Mouse (Mus musculus) colon, adult 2 months (tissue): Measurements from ENCODE around the gene Sec62. TPM values are rescaled to one million over a fixed set of nuclear protein-coding genes. Genes with fewer than 3 reads are reported as not detected.

Source experiments
- polyA plus RNA-seq: library from polyadenylated mRNA; depleted of rRNA; stranded (reverse); fragments of >200 nt; gene quantifications from 2 replicates; pipeline ENCODE4 v1.2.3, GENCODE M21; 2012; rRNA removed

The Sec62 gene
- polyA plus RNA-seq: 6.2 TPM in 2 replicates

DNA sequence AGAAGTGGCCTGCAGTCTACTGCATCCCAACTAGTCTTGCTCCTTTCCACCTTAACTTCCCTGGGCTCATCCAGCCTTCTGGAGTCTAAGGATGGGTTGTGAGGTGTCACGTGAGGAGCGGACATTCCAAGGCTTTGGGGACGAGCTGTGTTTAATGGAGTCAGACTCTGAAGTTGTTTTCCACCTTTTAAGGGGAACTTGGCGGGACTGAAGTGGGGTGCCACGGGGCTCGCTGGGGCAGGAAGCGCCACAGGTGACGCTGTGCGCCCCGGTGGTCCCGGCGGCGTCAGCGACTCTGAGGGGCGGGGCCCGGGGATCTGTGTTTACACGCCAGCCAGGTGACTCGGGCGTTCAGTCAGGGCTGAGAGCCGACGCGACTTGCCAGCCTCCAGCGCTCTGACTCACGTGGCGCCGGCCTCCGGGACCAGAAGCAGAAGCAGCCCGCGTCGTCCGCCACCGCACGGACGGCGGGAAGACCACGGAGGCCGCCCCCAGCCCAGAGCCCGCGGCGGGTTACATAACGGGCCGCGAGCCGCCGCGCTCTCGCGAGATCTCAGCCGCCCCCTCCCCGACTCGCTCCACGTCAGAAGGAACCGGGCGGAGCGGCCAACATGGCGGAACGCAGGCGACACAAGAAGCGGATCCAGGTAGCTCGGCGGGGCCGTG, at the start of gene Sec62:
Gene Sec62, plus strand, starts transcription at position 139 of the 666 bp plus-strand sequence.

GRCm38 (mm10) chr3:30746006-30746405, 46.7 kb upstream of the Sec62 start, which contains the start of gene Samd7:
Gene Samd7 (plus strand): TSS chr3:30746293.

DNA sequence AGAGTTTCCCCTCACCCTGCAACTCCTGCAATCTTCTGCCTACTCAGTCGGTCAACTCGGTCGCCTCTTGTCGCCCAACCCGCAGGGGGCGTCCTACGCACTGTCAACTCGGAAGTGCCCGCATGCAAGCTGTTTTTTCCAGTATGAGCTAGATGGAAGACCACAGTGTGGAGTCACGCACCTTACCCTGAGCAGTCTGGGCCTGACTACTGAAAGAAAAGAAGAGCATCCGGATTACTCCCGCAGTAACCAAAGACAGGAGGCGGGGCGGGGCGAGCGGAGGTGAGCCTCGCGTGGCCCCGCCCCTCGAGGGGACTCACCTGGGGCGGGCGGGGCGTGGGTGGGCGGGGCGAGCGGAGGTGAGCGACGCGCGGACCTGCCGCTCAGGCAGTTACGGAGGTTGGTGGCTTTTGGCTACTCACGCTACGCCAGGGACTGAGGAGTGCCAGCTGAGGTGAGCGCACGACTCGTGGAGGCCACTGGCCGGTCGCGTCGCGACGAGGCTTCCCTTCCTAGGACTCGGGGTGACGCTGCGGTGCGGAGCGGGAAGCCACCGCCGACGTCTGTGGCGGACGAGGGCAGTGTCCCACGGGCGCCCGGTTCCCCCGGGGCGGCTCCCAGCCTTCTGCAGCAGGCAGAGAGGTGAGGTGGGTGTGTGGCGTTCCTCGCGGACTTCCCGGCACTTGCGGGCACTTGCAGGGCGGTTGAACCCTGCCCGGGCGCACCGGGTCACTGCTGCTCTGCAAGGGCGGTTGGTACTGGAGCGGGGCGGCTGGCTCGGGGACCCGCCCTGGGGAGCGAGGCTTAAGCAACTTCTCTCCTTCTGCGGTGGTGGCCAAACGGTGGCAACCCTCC, 63.2 kb downstream of the Sec62 start, which contains the start of gene Gpr160:
Gene Gpr160, plus strand, starts transcription at position 347 of the 855 bp plus-strand sequence.

Other genes starting within 250 kb of the Sec62 start
- gene Mecom, start 244.9 kb upstream of the Sec62 start, polyA plus RNA-seq: 14.3 and 15.9 TPM in 2 replicates
- 0.09 TPM in 1 of 2 replicates, not detected in the other for gene Actrt3, start 192.9 kb upstream of the Sec62 start, polyA plus RNA-seq
- gene Mynn, start 190.8 kb upstream of the Sec62 start, polyA plus RNA-seq: 4.5 and 7.5 TPM in 2 replicates
- not detected in 2 replicates for gene Lrriq4, start 148.4 kb upstream of the Sec62 start, polyA plus RNA-seq
- not detected in 2 replicates for gene Lrrc34, start 145.0 kb upstream of the Sec62 start, polyA plus RNA-seq
- 7.1 and 8.2 TPM in 2 replicates for gene Lrrc31, start 93.0 kb upstream of the Sec62 start, polyA plus RNA-seq
- not detected in 2 replicates for gene Samd7, start 46.6 kb upstream of the Sec62 start, polyA plus RNA-seq
- gene Gpr160, start 63.1 kb downstream of the Sec62 start, polyA plus RNA-seq: 17.1 and 24.0 TPM in 2 replicates
- gene Phc3, start 176.5 kb downstream of the Sec62 start, polyA plus RNA-seq: 18.3 and 24.3 TPM in 2 replicates
- 20.6 and 22.1 TPM in 2 replicates for gene Prkci, start 202.9 kb downstream of the Sec62 start, polyA plus RNA-seq